Mouse (Mus musculus): Measurements from ENCODE around the gene Adamtsl5. TPM values are rescaled to one million over a fixed set of nuclear protein-coding genes. Genes with fewer than 3 reads are reported as not detected.

The Adamtsl5 gene
- 12.6 and 13.8 TPM in 2 replicates for polyA plus RNA-seq (2015; fragmentation: Nextera tagmentation; extraction: Ambion mirVana)

DNA sequence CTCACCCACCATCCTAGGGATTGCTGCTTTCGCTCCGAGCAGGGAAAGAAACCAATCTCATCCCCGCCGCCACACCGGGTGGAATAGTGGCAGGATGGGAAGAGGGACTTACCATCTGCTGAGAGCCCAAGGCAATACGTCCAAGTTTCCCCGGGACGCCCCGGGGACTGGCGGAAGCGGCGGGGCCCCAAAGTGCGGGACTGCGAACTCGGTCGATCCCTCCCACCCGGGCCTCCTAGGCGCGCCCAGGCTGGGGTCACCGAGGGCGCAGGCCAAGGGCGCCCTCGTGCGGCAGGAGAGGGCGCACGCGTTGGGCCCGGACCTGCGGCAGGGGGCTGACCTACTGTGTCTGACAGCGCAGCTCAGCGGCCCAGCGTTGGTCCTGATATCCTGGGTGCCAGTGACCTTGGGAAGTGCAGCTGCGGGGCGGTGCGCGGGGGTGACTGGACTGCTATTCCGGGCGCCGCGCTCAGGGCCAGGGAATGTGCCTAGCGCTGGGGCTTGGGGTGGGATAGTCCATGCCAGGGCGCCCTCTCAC is at the start of gene Adamtsl5:
TSS of gene Adamtsl5 (minus strand) at position 169 of the 538 bp plus-strand sequence.

DNA sequence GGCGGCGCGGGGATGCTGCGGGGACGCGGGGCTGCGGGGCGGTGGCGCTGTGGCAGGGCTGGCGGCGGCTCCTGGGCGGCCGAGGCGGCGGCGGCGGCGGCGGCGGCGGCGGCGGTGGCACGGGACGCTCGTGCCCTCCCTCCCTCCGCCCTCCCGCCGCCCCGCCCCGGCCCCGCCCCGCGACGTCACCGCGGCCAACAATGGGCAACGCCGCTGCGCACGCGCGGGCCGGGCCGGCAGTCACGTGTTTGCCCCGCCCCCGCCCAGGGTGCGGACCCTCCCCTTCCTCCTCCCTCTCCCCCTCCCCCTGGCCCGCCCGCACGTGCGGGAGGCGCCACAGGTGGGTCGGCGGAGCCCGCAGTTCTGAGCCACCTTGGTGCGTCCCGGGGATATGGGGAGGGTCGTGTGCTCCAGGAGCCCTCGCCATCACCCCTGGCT is 39.3 kb upstream of the Adamtsl5 start, which contains the start of gene Mex3d:
TSS of gene Mex3d (minus strand) at position 138 of the 438 bp plus-strand sequence.

DNA sequence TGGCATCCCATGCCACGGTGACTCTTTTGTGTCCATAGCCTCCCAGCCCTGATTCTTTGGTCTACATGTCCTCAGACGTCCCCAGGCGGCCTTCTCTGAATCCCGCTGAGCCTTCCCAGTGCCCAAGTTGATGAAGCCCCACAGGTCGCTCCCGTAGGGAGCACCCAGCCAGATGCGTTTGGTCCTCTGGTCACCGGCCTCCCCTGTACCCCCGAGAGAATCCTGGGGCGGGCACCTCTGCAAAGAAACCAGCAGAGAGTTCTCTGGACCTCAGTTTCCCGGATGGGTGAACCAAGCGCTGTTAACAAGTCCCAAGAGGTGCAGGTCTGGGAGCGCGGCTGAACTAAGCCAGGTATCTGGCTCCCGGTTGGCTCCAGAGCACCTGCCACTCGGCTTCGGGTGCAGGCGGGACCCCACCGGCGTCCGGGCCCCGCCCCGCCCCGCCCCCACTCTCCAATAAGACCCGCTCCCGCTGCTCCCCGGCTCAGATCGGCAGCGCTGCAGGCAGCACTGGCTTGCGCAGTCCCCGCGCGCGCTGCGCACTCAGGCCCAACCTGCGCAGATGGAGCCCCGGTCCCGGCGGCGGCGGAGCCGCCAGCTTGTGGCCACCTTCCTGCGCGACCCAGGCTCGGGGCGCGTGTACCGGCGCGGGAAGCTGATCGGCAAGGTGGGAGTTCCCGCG is 7.9 kb upstream of the Adamtsl5 start, which contains the start of gene Plk5:
TSS of gene Plk5 (plus strand) at position 459 of the 682 bp plus-strand sequence.

DNA sequence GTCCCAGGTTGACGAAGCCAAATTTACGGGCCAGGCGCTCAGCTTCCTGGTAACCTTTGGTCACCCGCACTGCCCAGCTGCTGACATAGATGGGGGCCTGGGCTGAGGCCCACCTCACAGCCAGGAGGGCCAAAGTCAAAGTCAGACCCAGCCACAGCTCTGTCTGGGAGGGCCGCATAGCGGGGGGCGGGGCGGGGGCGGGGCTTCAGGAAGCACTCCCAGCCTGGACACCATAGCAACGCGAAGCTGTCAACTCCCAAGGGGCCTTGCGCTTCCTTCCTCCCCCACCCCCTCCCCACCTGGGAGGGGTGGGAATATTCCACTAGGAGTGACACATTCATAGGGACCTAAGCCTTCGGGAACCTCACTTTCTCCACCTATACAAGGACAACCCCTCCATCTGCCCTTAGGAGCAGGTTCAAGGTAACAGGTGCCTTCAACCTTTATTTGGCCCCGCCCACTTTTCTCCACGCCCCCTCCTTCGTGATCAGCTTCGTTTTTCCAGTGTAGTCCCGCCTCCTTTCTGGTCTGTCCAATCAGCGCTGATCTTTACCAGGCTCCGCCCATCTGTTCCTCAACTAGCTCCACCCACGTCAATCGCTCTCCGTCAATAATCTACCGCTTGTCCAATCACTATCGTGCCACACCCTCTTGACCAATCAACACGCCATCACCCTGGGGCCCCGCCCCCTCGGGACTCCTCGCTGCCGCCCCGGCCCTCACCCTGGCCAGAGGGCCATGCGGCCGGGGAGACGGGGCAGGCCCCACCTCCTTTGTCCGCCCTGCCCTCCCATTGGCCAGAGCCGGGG is 18.7 kb downstream of the Adamtsl5 start, which contains the start of the genes Pcsk4 and Reep6:
TSS of gene Pcsk4 (minus strand) at position 226 of the 809 bp plus-strand sequence.
TSS of gene Reep6 (plus strand) at position 681 of the 809 bp plus-strand sequence.

DNA sequence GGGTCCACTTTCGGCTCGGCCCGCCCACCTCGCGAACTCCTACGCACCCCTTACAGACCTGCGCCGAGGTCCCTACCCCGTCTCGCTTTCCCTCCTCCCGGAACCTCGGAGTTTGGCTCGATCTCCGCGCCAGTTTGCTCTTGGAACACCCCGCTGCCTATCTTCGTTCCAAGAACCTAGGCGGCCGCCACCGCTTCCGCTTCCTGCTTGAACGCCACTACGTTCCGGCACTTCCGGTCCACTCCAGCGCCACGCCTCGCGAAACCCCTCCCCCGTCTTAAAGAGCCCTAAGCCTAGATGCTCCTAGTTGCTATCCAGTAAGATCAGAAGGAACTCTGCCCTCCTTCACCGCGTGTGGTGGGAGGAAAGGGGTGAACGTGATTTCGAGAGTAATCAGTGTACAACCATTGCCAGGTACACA is 27.9 kb downstream of the Adamtsl5 start, which contains the start of gene 2310011J03Rik:
TSS of gene 2310011J03Rik (minus strand) at position 198 of the 421 bp plus-strand sequence.

DNA sequence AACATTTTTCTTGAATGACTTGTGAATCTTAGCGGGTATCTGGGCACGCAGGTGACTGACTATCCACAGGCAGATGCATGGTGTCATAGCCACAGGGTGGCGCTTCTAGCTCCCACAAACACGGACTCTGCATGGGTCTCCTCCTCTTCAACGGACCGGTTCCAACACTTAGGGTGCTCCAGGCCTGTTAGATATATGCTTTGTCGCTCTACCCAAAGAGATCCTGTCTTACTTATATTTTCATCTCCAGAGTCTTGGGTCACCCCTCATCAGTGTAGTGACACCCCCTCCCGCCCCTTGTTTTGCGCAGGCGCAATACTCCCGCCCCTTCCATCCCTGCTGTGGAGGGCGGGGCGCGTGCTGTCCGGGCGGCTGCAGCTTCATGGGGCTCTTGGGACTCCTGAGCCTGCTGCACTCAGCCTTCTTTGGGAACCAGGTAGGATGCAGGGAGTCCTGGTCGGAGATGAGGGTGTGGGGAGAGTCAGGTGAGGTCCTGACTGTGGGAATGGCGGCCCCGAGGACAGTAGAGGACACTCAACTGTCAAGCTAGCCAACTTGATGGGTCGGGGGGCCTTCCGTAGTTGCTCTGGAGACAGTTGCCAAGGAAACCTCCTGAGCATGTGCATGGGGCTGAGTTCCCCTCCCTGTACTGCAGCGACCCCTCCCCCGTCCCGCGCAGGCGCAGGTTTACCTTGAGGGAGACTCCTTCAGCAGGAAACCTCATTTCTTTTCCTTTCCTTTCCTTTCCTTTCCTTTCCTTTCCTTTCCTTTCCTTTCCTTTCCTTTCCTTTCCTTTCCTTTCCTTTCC is 52.4 kb downstream of the Adamtsl5 start, which contains the start of gene Apc2:
TSS of gene Apc2 (plus strand) at position 360 of the 808 bp plus-strand sequence.

DNA sequence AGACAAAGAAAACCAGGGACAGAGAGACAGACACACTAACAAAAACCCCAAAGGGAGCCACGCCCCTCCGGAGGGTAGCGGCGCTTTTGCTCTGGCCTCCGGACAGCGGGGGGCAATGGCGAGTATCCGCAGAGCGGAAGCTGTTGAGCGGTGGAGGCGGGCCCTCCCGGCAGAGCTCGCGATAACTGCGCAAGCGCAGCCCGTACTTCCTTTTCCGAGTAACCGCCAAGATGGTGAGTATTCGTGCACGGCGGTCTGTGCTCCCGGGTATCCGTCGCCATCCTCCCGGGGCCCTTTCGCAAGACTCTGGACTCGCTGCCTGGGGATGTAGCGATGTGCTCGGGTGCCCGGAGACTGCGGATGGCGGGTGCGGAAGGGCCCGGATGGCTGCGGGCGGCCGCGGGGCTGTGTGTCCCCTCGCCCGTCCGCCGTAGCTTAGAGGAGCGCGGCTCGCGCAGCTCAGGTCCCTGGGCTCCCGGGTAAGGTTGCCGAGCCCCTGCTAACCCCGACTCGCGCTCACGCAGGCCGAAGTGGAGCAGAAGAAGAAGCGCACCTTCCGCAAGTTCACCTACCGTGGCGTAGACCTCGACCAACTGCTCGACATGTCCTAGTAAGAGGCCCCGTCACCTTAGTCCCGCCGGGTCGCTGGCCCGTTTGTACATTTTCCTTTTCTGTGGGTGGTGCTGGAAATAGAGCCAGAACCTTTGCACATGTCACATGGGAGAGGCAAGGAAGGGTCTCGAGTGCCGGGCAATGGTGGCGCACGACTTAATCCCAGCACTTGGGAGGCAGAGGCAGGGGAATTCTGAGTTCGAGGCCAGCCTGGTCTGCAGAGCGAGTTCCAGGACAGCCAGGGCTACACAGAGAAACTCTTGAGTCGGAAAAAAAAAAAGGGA is 55.7 kb downstream of the Adamtsl5 start, which contains the start of gene Rps15:
TSS of gene Rps15 (plus strand) at position 203 of the 896 bp plus-strand sequence.

Small RNA genes lying within 50 kb of the gene (microRNA-seq; reads per million reads assigned to microRNA genes)
- 0 to 0.20 reads per million in 2 experiments for gene Gm22721

Other genes with a start within 250 kb of the Adamtsl5 start
- gene Sbno2, start 242.8 kb downstream of the Adamtsl5 start, polyA plus RNA-seq (2015; fragmentation: Nextera tagmentation; extraction: Ambion mirVana) = 4.7 and 5.6 TPM in 2 replicates
- 13.9 and 16.6 TPM in 2 replicates for gene Stk11, start 232.6 kb downstream of the Adamtsl5 start, polyA plus RNA-seq (2015; fragmentation: Nextera tagmentation; extraction: Ambion mirVana)
- 1,084 and 1,218 TPM in 2 replicates for gene Atp5d, start 209.8 kb downstream of the Adamtsl5 start, polyA plus RNA-seq (2015; fragmentation: Nextera tagmentation; extraction: Ambion mirVana)
- gene Cbarp, start 207.6 kb downstream of the Adamtsl5 start, polyA plus RNA-seq (2015; fragmentation: Nextera tagmentation; extraction: Ambion mirVana) = 0.37 and 0.73 TPM in 2 replicates
- 6.1 and 8.5 TPM in 2 replicates for gene Midn, start 200.1 kb downstream of the Adamtsl5 start, polyA plus RNA-seq (2015; fragmentation: Nextera tagmentation; extraction: Ambion mirVana)
- 202 and 207 TPM in 2 replicates for gene Cirbp, start 182.4 kb downstream of the Adamtsl5 start, polyA plus RNA-seq (2015; fragmentation: Nextera tagmentation; extraction: Ambion mirVana)
- gene 1600002K03Rik, start 175.5 kb downstream of the Adamtsl5 start, polyA plus RNA-seq (2015; fragmentation: Nextera tagmentation; extraction: Ambion mirVana) = 4.9 and 6.3 TPM in 2 replicates
- gene Efna2, start 168.9 kb downstream of the Adamtsl5 start, polyA plus RNA-seq (2015; fragmentation: Nextera tagmentation; extraction: Ambion mirVana) = 3.7 and 4.3 TPM in 2 replicates
- gene Mum1, start 122.0 kb downstream of the Adamtsl5 start, polyA plus RNA-seq (2015; fragmentation: Nextera tagmentation; extraction: Ambion mirVana) = 44.5 and 52.6 TPM in 2 replicates
- 696 and 892 TPM in 2 replicates for gene Ndufs7, start 99.3 kb downstream of the Adamtsl5 start, polyA plus RNA-seq (2015; fragmentation: Nextera tagmentation; extraction: Ambion mirVana)
- gene Gamt, start 87.4 kb downstream of the Adamtsl5 start, polyA plus RNA-seq (2015; fragmentation: Nextera tagmentation; extraction: Ambion mirVana) = 487 and 520 TPM in 2 replicates
- 25.6 and 28.9 TPM in 2 replicates for gene Dazap1, start 86.9 kb downstream of the Adamtsl5 start, polyA plus RNA-seq (2015; fragmentation: Nextera tagmentation; extraction: Ambion mirVana)
- 529 and 552 TPM in 2 replicates for gene Rps15, start 56.0 kb downstream of the Adamtsl5 start, polyA plus RNA-seq (2015; fragmentation: Nextera tagmentation; extraction: Ambion mirVana)
- 0.19 and 0.21 TPM in 2 replicates for gene Apc2, start 52.4 kb downstream of the Adamtsl5 start, polyA plus RNA-seq (2015; fragmentation: Nextera tagmentation; extraction: Ambion mirVana)
- 23.0 and 30.4 TPM in 2 replicates for gene 2310011J03Rik, start 27.9 kb downstream of the Adamtsl5 start, polyA plus RNA-seq (2015; fragmentation: Nextera tagmentation; extraction: Ambion mirVana)
- gene Pcsk4, start 18.9 kb downstream of the Adamtsl5 start, polyA plus RNA-seq (2015; fragmentation: Nextera tagmentation; extraction: Ambion mirVana) = 2.4 and 4.2 TPM in 2 replicates
- gene Reep6, start 18.5 kb downstream of the Adamtsl5 start, polyA plus RNA-seq (2015; fragmentation: Nextera tagmentation; extraction: Ambion mirVana) = 3.6 and 16.4 TPM in 2 replicates
- 0.14 and 0.23 TPM in 2 replicates for gene Plk5, start 8.0 kb upstream of the Adamtsl5 start, polyA plus RNA-seq (2015; fragmentation: Nextera tagmentation; extraction: Ambion mirVana)
- gene Mex3d, start 39.2 kb upstream of the Adamtsl5 start, polyA plus RNA-seq (2015; fragmentation: Nextera tagmentation; extraction: Ambion mirVana) = 2.8 and 3.6 TPM in 2 replicates
- gene Mbd3, start 51.1 kb upstream of the Adamtsl5 start, polyA plus RNA-seq (2015; fragmentation: Nextera tagmentation; extraction: Ambion mirVana) = 82.3 and 101 TPM in 2 replicates
- gene Uqcr11, start 58.4 kb upstream of the Adamtsl5 start, polyA plus RNA-seq (2015; fragmentation: Nextera tagmentation; extraction: Ambion mirVana) = 1,315 and 1,562 TPM in 2 replicates
- gene Tcf3, start 85.2 kb upstream of the Adamtsl5 start, polyA plus RNA-seq (2015; fragmentation: Nextera tagmentation; extraction: Ambion mirVana) = 28.8 and 33.8 TPM in 2 replicates
- gene Onecut3, start 146.4 kb upstream of the Adamtsl5 start, polyA plus RNA-seq (2015; fragmentation: Nextera tagmentation; extraction: Ambion mirVana) = not detected in 2 replicates
- gene Atp8b3, start 190.7 kb upstream of the Adamtsl5 start, polyA plus RNA-seq (2015; fragmentation: Nextera tagmentation; extraction: Ambion mirVana) = 0.05 TPM in 1 of 2 replicates, not detected in the other
- gene Rexo1, start 213.1 kb upstream of the Adamtsl5 start, polyA plus RNA-seq (2015; fragmentation: Nextera tagmentation; extraction: Ambion mirVana) = 7.3 TPM in 2 replicates
- gene Klf16, start 228.9 kb upstream of the Adamtsl5 start, polyA plus RNA-seq (2015; fragmentation: Nextera tagmentation; extraction: Ambion mirVana) = 2.6 and 3.2 TPM in 2 replicates
- 76.8 and 93.8 TPM in 2 replicates for gene Abhd17a, start 241.9 kb upstream of the Adamtsl5 start, polyA plus RNA-seq (2015; fragmentation: Nextera tagmentation; extraction: Ambion mirVana)

All from skeletal muscle tissue, postnatal 0 days (tissue).